Mouse (Mus musculus) megakaryocyte, adult 5-6 weeks (primary cell): ENCODE results near the gene Gm10382. TPM values are rescaled to one million over a fixed set of nuclear protein-coding genes. Genes with fewer than 3 reads are reported as not detected.

Source experiments
- ATAC-seq: 2 replicates; pipeline ENCODE4 v1.8.0; 2016; ENCODE audit warnings: mild to moderate bottlenecking, inconsistent platforms; ENCODE audit not compliant: poor library complexity, severe bottlenecking
- total RNA-seq, 2 experiments: library from RNA; stranded (forward) in 1 of 2; stranded (reverse) in 1 of 2; fragments of 153-499, 151-499 nt in 1 of 2; fragments of 221-1000, 200-1000 nt in 1 of 2; gene quantifications; 2 replicates each; pipeline versions ENCODE4 v1.2.3 to v1.2.4; 2015 to 2017

Gene Gm10382
- total RNA-seq, 2 experiments from 2014 or later = 0.11 TPM; not detected in 1

DNA sequence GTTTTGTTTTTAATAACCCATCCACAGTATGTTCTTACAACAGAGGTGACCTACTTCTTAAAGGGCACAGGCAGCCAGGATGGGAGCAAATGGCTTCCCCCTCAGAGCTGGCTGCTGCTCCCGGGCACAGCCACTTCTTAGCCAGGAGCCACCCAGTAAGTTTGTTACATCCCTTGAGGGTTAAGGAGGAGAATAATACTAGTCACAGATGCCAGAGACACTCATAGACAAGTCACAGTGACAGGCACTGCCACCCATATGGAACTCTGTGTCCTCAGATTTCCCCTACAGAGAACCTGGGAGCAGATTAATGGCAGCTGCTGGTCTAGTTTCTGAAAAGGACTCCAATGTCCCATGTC, 3.5 kb downstream of the Gm10382 start:
- ATAC-seq = no peak

GRCm38 (mm10) chr5:125392977-125393621, 4.0 kb downstream of the Gm10382 start:
- peak; percentile 55 for ATAC-seq

- ATAC-seq = no peak
These were observed 4.8 kb downstream of the Gm10382 start for GRCm38 (mm10) chr5:125393622-125394603.

GRCm38 (mm10) chr5:125395008-125395407, 5.9 kb downstream of the Gm10382 start:
- ATAC-seq = no peak

DNA sequence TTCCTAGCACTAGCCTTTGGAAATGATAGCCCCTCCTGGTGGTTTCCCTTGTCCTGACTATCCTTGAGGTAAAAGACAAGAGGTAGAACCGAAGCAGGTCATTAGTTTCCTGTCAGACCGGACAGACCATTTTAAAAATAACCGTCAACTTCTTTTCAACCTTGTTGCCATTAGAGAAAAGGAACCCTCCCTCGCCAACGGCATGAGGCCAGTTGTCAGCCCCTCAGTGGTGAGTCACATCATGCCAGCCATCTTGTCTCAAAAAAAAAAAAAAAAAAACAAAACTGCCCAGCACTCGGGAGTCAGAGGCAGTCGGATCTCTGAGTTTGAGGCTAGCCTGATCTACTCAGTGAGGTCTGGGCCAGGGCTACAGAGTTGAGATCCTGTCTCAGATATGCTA, 11.8 kb downstream of the Gm10382 start:
- ATAC-seq = no peak

GRCm38 (mm10) chr5:125402476-125402875, 13.4 kb downstream of the Gm10382 start:
- ATAC-seq = no peak

DNA sequence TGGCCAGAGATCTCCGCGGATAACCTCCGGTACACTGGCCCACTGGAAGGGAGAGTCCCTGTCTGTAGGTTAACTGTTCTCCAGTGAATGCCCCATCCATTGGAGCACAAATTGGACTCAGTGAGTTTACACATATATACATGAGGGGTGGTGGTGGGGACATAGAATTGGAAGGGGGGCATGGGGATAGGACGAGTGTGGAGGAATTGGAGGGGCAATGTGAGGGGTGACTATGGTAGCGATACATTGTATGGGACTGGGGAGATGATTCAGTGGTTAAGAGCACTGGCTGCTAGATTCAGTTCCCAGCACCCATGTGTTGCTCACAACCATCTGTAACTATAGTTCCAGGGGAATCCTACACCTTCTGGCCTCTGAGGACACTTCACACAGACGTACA, 13.9 kb downstream of the Gm10382 start:
- no peak for ATAC-seq

DNA sequence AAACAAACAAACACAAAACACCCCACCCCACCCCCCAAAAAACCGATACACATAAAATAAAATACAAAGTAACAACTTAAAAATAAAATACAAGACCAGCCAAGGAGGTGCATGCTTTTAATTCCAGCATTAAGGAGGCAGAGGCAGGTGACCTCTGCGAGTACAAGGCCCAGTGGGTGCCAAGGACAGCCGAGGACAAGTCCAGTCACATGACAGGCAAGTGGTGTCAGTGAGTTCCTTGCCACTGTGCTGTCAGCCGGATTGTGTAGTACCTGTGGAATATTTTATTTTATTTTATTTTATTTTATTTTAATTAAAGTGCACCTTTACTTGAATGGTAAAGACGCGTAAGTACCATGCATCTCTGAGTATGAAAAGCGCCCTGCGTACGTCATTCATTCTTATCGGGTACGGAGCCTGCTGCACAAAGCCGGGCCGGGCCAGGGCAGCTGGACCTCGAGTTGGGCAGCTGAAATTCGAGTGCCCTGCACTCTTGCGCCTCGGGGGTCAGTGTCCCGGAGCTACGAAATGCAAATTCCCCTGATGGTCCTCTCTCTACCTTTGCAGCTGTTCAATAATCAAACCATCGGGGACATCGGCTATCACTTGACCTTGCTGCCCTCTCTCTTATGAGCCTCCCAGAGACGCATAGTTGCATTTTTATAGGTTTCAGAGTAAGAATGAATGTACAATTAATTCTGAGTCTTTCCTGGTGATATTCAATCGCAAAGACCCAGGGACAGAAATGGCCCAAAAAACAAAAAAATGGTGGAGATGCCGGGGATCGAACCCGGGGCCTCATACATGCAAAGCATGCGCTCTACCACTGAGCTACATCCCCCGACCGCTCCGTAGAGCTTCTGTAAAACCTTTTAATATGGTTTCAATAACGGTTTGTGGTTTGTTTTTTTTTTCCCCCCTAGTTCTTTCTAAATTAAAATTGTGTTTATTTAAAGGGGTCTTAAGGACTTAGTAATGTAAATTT, 14.7 kb downstream of the Gm10382 start:
- no peak for ATAC-seq

DNA sequence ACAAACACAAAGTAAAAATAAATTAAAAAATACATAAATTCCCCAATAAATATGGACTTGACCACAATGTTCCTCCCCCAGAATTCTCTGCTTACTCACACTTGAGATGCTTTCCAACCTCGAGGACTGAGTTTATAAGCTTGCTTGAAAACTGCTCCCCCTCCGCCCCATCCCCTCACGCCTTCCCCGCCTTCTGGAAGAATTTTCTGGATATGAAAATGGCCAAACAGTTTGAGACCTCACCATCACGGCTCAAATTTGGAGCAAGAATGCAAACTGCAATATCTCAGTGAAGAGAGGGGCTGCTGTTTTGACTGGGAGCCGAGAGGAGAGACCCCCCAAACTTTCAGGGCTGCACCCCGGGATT, 15.4 kb downstream of the Gm10382 start:
- no peak for ATAC-seq

- peak; percentile 38 for ATAC-seq
These were observed 15.9 kb downstream of the Gm10382 start for GRCm38 (mm10) chr5:125404903-125405545.

GRCm38 (mm10) chr5:125405546-125406248, 16.6 kb downstream of the Gm10382 start:
- peak; percentile 44 for ATAC-seq

DNA sequence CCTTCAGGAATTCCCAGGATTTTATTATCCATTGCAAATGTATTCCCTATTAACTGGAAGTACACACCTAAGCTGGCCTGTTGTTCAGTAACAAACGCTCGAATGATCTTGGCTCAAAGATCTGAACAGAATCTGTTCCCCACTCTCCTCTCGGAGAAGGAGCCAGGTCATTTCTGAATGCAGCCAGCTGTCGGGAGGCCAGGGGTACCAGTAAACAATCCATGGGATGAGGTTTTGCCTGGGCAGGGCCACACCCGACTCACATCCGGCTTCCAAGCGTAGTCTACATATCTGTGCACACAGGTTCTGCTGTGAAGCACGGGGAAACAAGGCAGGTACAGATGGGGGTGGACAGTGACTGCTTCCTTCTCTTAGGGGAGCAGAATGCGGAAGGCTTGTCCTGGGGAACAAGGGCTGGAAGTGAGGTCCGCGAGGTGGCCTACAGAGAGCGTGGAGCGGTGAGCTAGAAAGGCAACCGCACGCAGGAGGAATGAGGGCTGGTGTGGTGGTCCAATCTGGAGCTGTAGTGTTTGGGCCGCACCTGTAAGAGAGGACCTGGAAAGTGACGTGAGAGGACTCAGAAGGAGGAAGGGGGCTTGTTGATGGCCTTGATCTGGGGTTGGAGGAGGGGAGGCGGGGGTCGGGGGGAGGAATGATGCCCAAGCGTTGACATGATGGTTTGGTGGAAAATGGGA, 17.3 kb downstream of the Gm10382 start:
- ATAC-seq = peak; percentile 48

DNA sequence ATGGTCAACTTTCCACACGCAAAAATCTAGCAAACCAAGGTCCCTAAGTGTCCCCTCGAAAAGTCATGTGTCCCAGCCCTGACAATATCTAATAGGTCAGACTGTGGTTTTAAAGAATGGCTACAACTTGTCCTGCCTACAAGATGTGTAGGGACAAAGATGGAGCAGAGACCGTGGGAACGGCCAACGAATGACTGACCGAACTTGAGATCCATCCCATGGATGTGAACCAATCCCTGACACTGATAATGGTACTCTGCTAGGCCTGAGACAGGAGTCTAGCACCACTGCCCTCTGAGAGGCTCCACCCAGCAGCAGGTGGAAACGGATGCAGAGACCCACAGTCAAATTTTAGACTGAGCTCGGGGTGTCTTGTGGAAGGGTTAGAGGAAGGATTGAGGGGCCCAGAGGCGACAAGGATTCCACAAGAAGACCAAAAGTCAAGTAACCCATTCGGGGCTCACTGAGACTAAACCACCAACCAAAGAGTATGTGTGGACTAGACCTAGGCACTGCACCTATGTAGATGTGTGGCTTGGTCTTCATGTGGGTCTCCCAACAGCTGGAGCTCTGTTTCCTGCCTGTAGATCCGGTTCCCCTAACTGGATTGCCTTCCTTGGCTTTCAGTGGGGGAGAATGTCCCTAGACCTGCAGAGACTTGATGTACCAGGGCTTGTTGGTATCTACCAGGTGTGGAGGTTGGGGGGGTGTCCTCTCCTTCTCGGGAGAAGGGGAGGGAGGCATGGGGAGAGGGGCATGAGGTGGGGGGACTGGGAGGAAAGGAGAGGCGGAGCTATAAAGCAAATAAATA, 18.1 kb downstream of the Gm10382 start:
- no peak for ATAC-seq

- ATAC-seq = no peak
These were observed 18.9 kb downstream of the Gm10382 start for GRCm38 (mm10) chr5:125407910-125408575.

DNA sequence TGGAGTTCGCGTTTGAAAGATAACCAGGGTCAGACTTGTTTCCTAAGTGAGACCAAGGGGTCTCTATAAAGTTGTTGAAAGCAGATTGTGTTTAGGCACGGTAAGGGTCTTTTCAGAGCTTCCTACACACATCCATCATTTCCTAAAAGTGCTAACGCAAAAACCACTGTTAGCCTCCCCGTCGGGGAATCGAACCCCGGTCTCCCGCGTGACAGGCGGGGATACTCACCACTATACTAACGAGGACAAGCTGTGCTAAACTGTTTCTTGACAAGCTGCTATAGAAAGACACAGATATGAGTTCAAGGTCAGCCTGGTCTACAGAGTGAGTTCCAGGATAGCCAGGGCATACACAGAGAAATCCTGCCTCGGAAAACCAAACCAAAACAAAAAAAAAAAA, 19.7 kb downstream of the Gm10382 start:
- peak; percentile 7 for ATAC-seq

DNA sequence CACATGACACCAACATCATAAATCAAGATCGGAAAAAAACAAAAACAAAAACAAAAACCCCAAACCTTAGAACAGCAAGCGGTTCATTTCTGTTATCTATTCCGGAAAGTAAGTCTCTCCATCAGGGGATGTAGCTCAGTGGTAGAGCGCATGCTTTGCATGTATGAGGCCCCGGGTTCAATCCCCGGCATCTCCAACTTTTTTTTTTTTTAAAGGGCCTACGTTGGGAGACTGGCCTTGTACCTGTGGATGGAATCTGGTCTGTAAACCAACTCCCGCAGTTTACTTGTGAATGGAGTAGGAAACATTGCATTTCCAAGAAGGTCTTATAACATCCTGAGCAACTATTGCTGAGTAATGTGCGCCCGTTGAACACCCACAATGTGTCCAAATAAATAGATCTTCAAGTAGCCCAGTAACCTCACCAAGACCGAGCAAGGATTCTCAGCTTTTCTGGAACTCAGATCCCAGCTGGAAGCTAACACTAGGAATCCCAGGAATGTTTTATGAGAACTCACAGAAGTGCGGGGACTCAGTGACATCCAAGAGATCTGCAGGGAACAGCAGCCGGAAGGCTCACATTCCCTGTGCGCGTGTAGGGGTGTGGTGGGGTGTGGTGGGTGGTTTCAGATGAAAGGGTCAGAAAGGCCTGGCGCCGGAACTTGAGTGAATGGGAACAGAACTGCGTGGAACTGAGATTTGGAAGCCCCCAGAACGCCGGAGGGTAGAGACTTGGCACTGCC, 20.4 kb downstream of the Gm10382 start:
- ATAC-seq = no peak

DNA sequence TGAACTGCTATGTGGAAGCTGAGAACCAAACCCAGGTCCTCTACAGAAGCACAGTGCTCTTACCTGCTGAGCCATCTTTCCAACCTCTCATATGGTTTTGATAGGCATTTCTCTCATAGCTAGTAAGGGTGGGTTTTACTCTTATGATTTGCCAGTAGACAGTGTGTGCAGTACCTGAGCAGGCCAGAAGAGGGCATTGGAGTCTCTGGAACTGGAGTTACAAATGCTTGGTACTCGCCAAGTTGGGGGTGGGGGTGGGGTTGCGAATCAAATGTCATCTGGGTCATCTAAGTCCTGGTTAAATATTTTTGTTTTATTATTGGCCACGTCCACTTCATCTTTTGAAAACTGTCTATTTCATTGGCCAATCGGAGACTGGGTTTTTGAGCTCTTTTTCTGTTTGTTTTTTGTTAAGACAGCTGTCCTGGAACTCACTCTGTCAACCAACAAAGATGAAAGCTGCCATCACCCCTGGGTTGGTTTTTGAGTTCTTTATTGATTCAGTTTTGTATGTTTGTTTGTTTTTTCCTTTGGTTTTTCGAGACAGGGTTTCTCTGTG, 22.9 kb downstream of the Gm10382 start:
- ATAC-seq = peak; percentile 69
